Mouse (Mus musculus) CH12F3 (cell line): Measurements from ENCODE around the gene Disp3.

ENCODE experiments used
- in situ Hi-C: fragments of 300-500 bp; cut with MboI; formaldehyde crosslinking; loops from 2 replicates; pipeline ENCODE4 v1.14.3; 2020; ENCODE audit warnings: low sequenced_read_pairs

Gene Disp3

DNA sequence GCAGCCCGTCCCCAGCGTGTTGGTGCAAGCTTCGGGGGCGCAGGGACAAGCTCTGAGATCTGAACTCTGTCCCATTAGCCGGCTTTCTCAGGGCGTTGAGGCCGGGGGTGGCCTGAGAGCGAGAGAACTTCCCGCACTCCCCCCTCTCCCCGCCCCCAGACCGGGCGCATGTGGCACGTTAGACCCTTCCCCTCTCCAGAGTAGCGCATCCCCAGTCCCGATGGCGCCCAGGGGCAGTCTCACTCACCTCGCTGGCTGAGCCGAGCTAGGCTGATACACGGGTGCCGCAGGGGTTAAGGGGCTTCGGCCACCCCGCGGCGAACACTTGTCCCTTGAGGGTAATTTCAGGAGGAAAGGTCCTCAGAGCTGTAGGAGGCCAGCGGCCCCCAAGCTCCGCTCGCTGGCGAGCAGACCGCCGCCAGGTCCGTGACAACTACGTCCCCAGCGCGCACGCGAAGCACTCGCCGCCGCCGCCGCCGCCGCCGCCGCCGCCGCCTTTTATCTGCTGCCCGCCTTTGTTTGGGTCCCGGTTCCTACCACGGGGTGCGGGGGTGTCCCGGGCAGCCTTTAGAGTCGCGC lies at the start of gene Disp3:
Disp3 (minus strand) TSS at position 490 of the 579 bp plus-strand sequence.
- in situ Hi-C loops = no loop called here

DNA sequence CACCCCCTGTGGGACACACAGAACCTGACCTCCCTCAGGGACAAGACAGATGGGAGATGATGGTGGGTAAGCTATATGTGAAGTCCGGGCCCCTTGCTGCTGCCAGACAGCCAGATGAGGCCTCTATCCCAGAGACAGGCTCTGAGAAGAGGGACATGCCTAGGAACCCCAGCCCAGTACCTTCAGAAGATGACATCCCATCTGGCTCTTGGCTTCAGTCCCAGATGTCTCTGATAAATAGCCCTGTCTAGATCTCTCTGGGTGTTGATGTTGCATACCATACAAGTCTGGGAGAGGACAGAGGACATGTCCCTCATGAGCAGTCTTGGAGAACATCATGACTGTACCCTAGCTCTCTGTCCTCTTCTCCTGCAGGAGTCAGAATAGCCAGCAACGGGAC lies 42.5 kb upstream of the Disp3 start:
- in situ Hi-C loops = no loop called here

DNA sequence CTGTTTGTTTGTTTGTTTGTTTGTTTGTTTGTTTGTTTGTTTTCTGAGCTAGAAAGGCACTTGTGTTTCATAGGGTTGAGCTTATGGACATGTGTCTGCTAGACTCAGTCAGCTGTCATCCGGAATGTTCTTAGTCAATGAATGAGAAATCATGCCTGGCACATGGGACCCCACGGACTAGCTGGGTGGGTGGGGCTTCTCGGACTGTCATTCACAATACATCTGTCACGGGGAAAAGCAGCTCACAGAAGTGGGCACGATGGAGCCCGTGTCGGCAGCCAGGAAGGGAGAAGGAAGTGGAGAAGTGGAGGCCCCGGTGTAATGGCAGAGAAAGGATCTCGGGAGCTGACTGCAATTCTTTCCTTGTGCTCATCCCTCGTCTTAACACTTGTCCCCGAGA lies 41.7 kb upstream of the Disp3 start:
- in situ Hi-C loops = no loop called here

DNA sequence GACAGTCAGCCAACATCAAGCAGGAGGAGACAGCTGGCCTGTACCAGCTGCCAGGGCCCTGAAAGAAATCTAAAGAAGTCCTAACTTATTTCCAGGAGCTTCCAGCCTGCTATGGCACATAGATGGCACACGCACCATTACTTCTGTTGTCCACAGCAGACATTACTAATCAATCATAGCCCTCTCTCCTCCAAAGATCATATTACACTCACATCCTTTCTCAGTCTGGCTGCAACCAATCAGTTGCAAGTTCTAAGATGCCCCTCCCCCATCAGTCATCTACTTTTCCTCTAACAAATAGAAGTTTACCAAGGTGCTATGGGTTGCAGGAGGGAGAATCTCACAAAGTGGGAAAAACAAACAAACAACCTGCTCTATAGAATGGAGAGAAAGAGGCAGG lies 40.5 kb upstream of the Disp3 start:
- in situ Hi-C loops = no loop called here

DNA sequence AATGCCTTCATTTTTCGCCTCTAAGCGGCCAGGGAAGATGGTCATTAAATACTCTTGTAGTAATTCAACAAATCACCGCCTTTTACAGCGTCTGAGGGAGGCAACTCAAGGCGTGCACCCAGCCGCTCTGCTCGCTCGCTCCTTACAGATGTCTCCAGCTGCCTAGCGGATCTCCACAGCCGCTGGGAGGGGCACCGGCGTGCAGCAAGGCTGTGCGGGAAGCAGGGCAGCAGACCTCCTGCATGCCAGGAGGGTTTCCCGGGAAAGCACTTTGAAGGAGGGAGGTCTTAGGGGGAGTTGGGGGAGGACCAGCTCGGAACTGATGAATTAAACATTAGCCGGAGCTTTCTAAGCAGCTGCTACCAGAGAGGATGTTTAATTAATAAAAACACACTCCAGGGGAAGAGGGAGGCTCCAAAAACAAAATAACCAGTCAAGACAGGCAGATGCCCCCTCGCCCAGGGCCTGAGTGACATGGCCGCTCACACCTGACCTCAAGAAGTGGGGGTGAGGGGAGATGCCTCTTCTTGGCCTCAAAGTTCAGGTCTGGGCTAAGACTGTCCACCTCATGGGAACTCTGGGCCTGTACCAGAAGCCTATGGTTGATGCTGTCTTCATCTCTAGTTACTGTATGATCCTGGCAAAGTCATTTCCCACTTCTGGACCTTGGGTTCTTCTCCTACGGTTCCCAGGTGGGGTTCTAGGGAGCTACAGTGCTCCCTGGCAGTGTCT lies 39.7 kb upstream of the Disp3 start:
- in situ Hi-C loops = no loop called here

DNA sequence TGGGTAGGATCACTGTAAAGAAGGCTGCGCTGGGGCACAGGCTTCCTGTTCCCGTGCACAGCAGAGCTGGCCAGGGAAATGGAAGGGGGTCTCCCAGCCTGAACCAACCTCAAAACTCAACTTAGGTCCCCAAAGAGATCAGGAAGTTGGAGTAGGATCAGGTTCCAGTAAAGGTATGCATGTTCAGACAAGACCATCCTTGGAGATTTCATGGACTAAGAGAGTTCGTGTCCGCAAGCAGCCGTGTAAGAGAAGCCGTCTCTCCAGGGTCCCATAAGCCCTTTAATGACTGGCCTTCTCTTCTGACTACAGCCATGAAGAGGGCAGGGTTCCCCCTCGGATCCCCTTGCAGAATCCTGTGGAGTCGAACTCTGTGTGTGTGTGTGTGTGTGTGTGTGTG lies 39.0 kb upstream of the Disp3 start:
- in situ Hi-C loops = no loop called here

DNA sequence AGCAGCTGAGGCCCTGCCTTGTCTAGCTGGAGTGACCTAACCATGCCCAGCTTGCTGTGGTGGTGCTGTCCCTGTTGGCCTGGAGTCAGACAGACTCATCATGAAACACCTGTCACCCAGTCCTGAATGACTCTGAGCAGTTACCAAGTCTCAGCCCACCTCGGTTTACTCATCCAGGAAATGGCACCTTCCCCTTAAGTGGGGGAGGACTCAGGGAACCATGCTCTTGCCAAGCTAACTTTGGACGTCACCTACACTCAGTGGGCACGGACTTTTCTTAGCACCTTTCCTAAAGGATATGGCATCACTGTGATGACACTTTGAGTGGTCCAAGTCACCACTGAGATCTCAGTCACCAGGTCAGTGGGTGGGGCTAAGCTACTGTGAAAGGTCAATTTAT lies 38.2 kb upstream of the Disp3 start:
- in situ Hi-C loops = no loop called here

DNA sequence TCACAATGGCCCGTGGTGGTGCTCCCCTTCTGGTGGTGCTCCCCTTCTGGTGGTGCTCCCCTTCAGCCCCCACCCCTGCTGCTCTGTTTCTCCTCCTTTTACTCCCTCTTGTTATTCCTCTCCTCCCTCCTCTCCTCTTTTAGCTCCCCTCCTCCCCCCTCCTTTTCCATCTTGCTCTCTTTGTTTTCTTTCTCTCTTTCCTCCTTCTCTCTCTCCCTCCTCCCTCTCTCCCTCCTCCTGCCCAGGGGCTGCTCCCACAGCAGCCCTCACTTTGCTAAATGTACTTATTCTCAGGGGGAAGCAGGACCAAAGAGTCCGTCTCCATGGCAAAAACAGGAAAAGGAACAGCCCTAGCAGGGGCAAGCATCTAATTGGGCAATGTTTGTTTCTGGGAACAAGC lies 37.3 kb upstream of the Disp3 start:
- in situ Hi-C loops = no loop called here

DNA sequence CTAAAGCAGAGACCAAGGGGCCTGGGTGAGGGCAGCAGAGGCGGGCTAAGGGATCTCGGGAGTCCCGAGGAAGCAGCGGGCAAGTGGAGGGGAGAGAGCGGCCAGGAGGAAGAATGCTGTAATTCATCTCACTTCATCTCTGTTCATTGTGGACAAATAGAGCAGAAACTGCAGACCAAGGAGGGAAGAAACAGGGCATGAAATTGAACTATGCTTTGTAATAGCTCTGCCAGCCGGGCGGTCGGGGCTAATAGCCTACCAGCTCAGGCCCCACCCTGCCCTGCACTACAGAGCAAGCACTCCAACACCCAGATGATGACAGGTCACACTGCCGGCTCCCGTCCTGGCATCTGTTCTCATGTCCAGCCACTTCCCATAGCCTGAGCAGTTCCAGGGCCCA lies 34.4 kb upstream of the Disp3 start:
- in situ Hi-C loops = no loop called here

DNA sequence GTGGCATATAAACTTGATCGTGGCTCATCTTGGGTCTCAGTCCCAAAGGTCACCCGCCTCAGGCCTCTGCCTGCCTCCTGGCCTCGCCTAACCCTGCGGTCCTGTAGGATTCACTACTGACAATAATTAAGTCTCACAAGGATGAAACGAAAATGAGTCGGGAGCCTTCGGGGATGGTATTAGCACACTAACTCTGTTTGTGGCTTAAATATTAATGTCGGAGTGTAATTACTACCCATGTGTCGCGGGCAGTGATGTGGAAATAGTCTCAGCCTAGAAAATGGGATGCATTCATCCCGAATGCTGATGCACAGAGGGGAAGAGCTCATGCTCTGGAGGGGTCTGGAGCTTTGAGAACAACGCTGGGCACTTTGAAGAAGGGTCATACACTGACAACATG lies 31.6 kb upstream of the Disp3 start:
- in situ Hi-C loops = no loop called here

DNA sequence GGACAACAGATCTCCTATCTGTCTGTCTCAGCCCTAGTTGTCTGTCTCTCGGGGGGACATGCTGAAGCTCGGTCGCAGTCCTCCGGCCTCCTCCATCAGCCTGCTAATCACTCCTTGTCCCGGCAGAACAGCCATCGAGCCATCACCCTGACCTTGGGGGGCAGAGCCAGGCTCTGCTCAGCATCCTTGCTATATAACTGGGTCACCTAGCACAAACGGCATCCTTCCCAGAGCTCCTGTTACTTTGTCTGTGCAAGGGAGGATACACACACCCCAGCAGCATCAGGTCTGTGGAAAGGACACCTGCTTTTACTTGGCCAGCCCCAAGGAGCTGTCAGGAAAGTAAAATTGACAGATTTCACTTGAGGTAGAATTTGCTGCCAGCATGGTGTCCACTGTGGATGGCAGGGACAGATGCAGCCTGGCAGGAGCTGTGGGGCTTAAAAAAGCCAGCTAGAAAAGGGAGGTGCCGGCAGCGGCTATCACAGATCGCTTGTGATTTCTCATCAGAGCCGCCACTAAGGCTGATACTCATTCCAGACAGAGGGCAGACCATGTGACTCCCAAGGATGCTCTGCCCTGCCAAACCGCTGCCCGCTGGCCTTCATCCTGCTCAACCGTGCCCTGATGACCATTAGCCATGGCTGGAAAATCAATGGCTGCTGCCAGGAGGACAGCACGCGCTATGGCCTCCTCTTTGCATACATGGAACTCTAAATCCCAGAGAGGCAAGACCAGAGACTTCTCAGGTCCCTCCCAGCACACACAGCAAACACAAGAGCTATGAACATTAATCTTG lies 27.8 kb upstream of the Disp3 start:
- in situ Hi-C loops = no loop called here

DNA sequence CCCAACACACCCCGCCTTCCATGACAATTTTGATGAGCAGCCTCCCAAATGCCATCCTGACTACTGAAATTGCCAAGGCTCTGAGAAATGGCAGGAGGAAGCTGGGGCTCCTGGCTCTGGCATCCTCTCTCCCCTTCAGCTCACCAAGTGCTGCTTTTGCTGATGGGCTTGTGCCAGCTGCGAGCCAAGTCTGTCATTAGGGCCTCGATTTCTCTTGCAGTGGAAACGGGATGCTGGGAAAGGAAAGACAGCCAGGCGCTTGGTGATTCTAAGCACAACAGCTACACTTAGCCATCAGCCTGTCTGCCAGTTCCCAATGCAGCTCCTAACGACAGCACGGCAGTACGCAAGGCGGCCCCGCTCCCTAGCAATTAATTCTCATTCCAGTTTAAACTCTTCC lies 26.6 kb upstream of the Disp3 start:
- in situ Hi-C loops = no loop called here

DNA sequence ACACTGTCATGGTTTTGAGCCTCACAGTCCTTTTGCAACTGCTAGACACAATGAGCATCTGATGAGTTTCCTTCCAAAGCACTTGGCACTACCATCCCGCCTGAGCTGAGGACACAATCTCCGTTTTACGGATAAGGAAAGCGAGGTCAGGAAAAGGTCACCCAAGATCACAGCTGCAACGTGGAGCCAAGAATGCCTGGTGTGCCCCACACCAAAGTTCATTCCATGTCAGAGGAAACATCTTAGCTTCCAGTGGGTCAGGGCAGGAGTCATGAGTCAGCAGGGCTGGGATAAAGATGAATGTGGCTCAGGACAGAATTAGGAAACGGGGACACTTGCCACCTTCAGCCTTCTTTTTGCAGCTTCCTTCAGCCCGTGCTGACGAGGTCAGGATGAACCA lies 25.8 kb upstream of the Disp3 start:
- in situ Hi-C loops = no loop called here

DNA sequence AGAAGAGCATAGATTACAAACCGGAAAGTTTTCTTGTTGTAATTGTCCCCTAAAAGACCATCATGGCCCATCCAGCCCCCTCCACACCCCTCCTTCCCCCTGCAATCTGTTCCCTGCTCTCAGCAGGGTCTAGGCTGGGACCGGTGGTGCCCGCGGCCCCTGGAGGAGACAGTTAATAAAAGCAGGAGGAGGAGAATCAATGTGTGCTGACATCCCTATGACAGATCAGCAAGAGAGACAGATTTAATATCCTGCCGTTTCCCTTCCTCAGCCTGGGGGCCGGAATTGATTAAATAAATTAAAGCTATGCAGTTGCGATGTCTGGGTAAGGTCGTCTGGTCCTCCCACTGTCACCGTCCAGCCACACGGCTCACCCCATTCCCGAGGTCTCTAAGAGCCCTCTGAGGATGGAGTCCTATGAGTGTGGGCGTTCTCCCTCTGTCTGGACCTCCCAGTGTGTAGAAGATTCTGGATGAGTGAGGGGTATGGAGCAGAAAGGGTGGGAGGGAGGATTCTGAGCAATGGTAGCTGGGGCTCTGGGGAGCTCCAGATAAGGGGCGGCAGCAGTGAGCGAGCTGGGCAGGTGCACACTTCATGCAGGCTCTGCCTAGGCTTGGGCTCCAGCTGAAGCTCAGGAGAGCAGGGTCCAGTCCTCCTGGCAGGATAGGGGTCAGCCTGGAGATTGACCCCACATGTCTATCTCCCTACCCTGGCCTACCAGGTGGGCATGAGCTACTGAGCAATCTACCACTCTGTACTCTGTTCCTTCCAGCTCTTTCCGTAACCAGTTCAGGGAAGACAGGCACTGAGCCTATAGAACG lies 24.7 kb upstream of the Disp3 start:
- in situ Hi-C loops = no loop called here

DNA sequence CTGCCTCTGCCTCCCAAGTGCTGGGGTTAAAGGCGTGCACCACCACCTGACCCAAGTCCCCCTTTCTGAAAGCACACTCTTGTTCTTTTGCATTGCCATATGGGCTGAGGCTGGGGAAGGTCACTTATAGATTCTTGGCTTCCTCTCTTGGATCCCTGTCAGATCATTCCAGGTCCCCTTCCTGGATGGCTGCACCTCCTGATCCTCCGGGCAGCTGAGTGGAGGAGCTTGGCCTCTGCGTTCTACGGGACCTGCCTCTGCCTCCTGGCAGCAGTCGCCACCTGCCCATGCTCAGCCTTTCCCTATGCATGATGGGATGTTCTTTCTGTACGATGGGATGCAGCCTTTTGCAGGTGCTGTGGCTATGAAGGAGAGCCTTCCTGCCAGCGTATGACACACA lies 23.1 kb upstream of the Disp3 start:
- in situ Hi-C loops = no loop called here

DNA sequence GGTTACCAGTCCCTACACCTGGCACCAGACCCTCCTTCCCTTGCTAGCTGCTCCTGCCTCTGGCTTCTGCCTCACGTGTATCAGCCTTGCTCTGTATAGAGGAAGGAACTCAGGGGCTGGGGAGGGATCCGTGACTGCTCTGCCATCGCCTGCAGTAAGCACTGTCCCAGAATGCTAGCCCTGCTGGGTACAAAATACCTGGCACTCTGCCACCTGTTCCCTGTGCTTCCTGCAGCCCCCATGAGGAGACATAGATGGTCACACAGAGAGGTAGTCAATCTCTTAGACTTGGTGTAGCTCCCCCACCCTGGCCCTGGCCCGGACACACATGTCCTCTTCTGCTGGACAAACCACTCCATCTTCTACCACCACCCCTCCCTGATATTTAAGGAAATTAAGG lies 22.4 kb upstream of the Disp3 start:
- in situ Hi-C loops = no loop called here

DNA sequence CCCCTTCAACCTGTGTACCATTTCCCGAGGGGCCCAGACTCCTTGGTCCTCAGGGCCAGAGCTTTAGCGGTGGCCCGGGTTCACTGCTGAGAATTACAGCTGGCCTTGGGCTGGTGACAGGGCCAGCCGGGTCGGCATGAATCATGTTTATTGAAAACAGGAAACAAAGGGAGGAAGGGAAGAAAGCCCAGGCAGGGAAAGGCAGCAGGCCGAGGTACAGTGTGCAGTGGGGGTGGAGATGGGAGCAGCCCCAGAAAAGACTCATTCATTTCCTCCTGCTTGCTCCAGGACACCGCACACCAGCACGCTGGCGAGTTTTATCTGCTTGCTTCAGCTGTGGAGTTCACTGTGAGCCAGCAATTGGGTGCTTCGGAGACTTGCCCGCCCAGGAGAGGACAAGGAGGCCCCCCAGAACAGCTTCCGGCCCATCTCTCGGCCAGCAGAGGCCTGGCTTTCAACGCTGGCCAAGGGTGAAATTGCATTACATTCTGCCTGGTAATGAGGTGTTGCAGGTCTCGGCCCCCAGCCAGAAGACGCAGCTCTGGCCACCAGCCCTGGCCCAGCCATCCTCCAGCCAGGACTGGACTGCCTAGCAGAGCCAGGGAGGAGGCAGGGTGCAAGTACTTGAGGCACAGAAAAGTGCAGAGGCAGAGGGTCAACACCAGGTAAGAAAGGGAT lies 18.8 kb upstream of the Disp3 start:
- in situ Hi-C loops = no loop called here

DNA sequence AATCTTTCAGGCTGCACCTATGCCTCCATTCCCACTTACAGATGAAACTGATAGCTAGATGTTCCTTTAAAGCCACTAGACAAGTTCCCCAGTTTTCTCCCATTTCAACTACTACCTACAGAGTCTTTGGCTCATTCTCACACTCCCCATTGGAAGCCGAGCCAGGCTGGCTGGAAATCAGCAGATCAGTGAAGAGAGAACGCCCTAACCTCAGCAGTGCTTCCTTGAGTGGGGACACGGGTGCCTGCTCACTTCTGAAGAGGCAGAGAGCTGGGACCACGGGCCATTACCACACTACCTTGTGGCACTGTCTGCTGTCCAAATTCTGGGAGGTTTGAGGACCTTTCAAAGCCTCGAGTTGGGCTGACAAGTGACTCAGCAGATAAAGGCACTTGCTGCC lies 11.0 kb upstream of the Disp3 start:
- in situ Hi-C loops = no loop called here

DNA sequence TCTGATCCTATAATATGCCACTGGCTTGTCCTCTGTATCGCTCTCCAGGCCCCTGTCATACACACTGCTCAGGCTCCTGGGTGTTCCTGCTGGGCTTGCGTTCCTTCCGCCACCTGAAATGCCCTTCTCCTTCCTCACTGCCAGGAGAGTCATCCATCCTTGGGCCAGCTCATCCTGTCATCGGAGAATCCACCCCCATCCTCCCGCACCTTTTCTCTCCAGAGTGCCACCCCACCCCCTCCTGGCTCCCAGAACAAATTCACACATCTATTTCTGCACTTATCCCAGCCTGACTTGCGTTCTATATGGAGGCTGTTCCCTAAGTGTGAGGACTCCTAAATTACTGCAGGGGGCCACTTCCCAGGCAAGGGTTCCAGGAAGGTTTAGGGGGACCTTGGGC lies 9.9 kb upstream of the Disp3 start:
- in situ Hi-C loops = no loop called here

DNA sequence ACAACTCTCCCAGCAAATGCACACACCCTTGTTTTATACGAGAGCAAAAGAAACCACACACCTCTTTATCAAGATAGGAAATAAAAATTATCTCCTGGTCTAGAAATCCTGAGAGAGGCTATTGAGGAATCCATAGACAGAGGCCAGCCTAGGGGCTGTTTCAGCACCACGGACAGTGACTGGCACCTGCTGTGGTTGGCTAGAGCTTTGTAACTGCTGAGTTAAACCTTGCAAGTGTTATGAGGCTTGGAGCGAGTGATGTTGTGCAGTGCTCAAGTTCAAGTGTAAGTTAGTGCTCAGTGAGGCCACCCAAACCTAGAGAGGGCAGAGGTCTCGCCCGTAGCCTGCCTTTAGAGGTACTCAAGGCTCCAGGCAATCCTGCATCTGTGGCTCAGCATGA lies 5.6 kb upstream of the Disp3 start:
- in situ Hi-C loops = no loop called here

DNA sequence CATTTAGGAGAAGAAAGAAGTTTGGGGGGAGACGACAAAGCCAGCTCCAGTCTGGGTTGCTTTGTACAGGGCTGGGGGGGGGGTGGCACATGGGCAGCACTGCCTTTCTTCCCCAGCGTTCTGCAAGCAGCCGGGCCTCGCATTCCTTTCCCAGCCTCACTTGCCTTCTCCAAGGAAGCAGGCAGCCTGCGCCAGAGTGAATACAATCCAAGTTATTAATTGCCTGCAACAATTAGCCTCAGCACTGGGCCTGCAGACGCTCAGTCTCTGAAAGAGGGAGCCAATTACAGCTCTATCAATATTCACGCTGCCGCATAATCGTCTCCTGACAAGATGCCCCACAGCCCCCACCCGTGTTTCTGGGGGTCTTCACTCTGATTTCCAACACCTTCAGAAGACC lies 4.1 kb upstream of the Disp3 start:
- in situ Hi-C loops = no loop called here
